ENCODE assay signal across 9 mouse cellular contexts in genomic region chr11:95389006-95389405, GRCm38 (mm10). TPM values are rescaled to one million over a fixed set of nuclear protein-coding genes. Genes with fewer than 3 reads are reported as not detected.
DNase-seq lines count a peak whose midpoint lies in the region; TF ChIP-seq lines count a peak whose summit lies in the region.
"Had no signal": no experiment of that assay in that cellular context is flagged by ENCODE, and none has a peak within 500 bp of the region (broad histone marks: within the 10 kb centered on the region; RNA-seq: fewer than 3 reads in every experiment).

No protein-coding gene starts in this region.

- TF ChIP-seq CTCF in left cerebral cortex, adult 2 months (IDR thresholded peaks at IDR 0.05) = peak; percentile 55
- peak; percentile 13 to 47 (median 30); a peak in 5 of 6 replicates for TF ChIP-seq CTCF in MEL (IDR thresholded peaks at IDR 0.05 in 2 of 3, conservative IDR thresholded peaks at IDR 0.05 in 1 of 3; ENCODE audit: control insufficient read depth in 1 of 3, insufficient read depth in 1 of 3, low read depth in 2 of 3, low read length in 3 of 3, poor library complexity in 1 of 3, severe bottlenecking in 1 of 3)

- peak in 1 of 2 experiments; percentile 22; a peak in 1 of 4 replicates for TF ChIP-seq POLR2A in MEL (IDR thresholded peaks at IDR 0.05; ENCODE audit: control insufficient read depth in 1 of 2, insufficient read depth in 1 of 2, low read depth in 1 of 2, low read length in 2 of 2, poor library complexity in 1 of 2)

- H3K9ac ChIP-seq in MEL (ENCODE audit: control insufficient read depth, low read depth, low read length, poor library complexity, severe bottlenecking) = no peak overlapping the region

- H3K79me2 ChIP-seq in MEL (ENCODE audit: control insufficient read depth, insufficient read depth, low read length, poor library complexity) = peaks cover 14% of the 10 kb centered on the region

- H3K4me1 ChIP-seq in MEL (ENCODE audit: control insufficient read depth in 1 of 2, insufficient read depth in 2 of 2, low read length in 2 of 2) = peaks cover 4 to 8% of the 10 kb centered on the region in 2 experiments; a peak in 3 of 4 replicates

- H3K36me3 ChIP-seq in MEL (ENCODE audit: control insufficient read depth in 1 of 2, insufficient read depth in 2 of 2, low read length in 2 of 2) = peaks cover 2 to 10% of the 10 kb centered on the region in 2 experiments

- TF ChIP-seq EP300 in MEL (IDR thresholded peaks at IDR 0.05; ENCODE audit: low read depth in 1 of 2, low read length in 2 of 2) = no peak

- no peaks in the 10 kb centered on the region for H3K27me3 ChIP-seq in MEL (ENCODE audit: control insufficient read depth in 1 of 2, insufficient read depth in 2 of 2, low read length in 2 of 2)

- H3K4me3 ChIP-seq in left cerebral cortex, adult 2 months = no peak overlapping the region
- no peak overlapping the region for H3K4me3 ChIP-seq in MEL (ENCODE audit: control insufficient read depth in 1 of 2, insufficient read depth in 1 of 2, low read depth in 2 of 2, low read length in 2 of 2)

- no peaks in the 10 kb centered on the region for H3K9me3 ChIP-seq in MEL (replicated peaks; ENCODE audit: insufficient read depth, low read length)

- TF ChIP-seq RAD21 in MEL (IDR thresholded peaks at IDR 0.05; ENCODE audit: low read depth, low read length) = peak; percentile 5

- intact Hi-C loops in left cerebral cortex, adult 2 months (cut with DNase I) = loop anchor here (10.0 kb wide), 1 partner anchor 256 kb away; no protein-coding TSS in a partner anchor
- intact Hi-C loops in left cerebral cortex, postnatal 14 days (cut with DNase I) = loop anchor here (10.0 kb wide), 1 partner anchor 274 kb away; no protein-coding TSS in a partner anchor

- peak; percentile 33 for DNase-seq in embryo, embryonic 10.5 days (ENCODE audit: low spot score)
- DNase-seq in embryo, embryonic 9.5 days (ENCODE audit: extremely low spot score) = no peak
- DNase-seq in left cerebral cortex, adult 2 months (ENCODE audit: extremely low spot score in 1 of 2, low spot score in 2 of 2) = no peak
- no peak for DNase-seq in left cerebral cortex, postnatal 14 days (ENCODE audit: low spot score in 2 of 2)
- peak; percentile 31 for DNase-seq in MEL (ENCODE audit: low read depth, low spot score)
- DNase-seq in kidney, postnatal 10 days = peak; percentile 33
- DNase-seq in testis, postnatal 14 days (ENCODE audit: low spot score) = no peak
- no peak for DNase-seq in ovary, postnatal 36 days (ENCODE audit: low spot score)
- DNase-seq: lung, postnatal 4 days had no signal

- no peak overlapping the region for H3K27ac ChIP-seq in left cerebral cortex, adult 2 months
- no peak overlapping the region for H3K27ac ChIP-seq in MEL (ENCODE audit: control insufficient read depth, low read depth, low read length)

TF ChIP-seq in MEL, 35 proteins besides CTCF, POLR2A, EP300 and RAD21:
- no peak for TF ChIP-seq CHD2 (IDR thresholded peaks at IDR 0.05; ENCODE audit: low read length)
- TF ChIP-seq TAL1 (IDR thresholded peaks at IDR 0.05; ENCODE audit: low read length) = no peak
- TF ChIP-seq SMC3 (IDR thresholded peaks at IDR 0.05; ENCODE audit: low read depth, low read length) = peak; percentile 48
- TF ChIP-seq JUND (IDR thresholded peaks at IDR 0.05; ENCODE audit: low read depth, low read length) = no peak
TF ChIP-seq in MEL: peak in this region for 1.

RNA-seq across cellular contexts. Expression of gene Slc35b1, which starts 4.5 kb away (rescaled TPM):
- total RNA-seq in left cerebral cortex, adult 2 months (2021) = 10 to 100 TPM; 55.8 to 61.9 TPM
- 10 to 100 TPM; 72.8 to 78.9 TPM for total RNA-seq in left cerebral cortex, postnatal 14 days (2021)
- 51.8 and 59.1 TPM in 2 replicates for total RNA-seq in MEL (2012; rRNA removed)
- 10 to 100 TPM in 1 of 2 experiments, not detected in 1; 82.4 TPM for polyA plus RNA-seq in MEL (2012; ENCODE audit: insufficient read depth in 1 of 2, insufficient read length in 2 of 2, low read depth in 1 of 2, low replicate concordance in 2 of 2, missing spikeins in 1 of 2)

RNA-seq across cellular contexts. Expression of gene Spop, which starts 24.9 kb away (rescaled TPM):
- total RNA-seq in left cerebral cortex, adult 2 months (2021) = 100 to 1,000 TPM; 178 to 187 TPM
- total RNA-seq in left cerebral cortex, postnatal 14 days (2021) = 100 to 1,000 TPM; 156 to 160 TPM
- total RNA-seq in MEL (2012; rRNA removed) = 41.5 and 45.7 TPM in 2 replicates
- polyA plus RNA-seq in MEL (2012; ENCODE audit: insufficient read depth in 1 of 2, insufficient read length in 2 of 2, low read depth in 1 of 2, low replicate concordance in 2 of 2, missing spikeins in 1 of 2) = 10 to 100 TPM in 1 of 2 experiments, not detected in 1; 84.0 TPM

RNA-seq across cellular contexts. Expression of gene Fam117a, which starts 52.2 kb away (rescaled TPM):
- 1 to 10 TPM; 3.0 to 3.6 TPM for total RNA-seq in left cerebral cortex, adult 2 months (2021)
- 1 to 10 TPM; 2.1 to 4.0 TPM for total RNA-seq in left cerebral cortex, postnatal 14 days (2021)
- 37.1 and 49.9 TPM in 2 replicates for total RNA-seq in MEL (2012; rRNA removed)
- polyA plus RNA-seq in MEL (2012; ENCODE audit: insufficient read depth in 1 of 2, insufficient read length in 2 of 2, low read depth in 1 of 2, low replicate concordance in 2 of 2, missing spikeins in 1 of 2) = 100 to 1,000 TPM in 1 of 2 experiments, not detected in 1; 116 TPM

Comparison
In these comparisons a context has a peak if more than half of its experiments do, and no peak if none do; other contexts are left out.
1. DNase-seq: peak in embryo, embryonic 10.5 days (single experiment), MEL (single experiment) and kidney, postnatal 10 days (single experiment); none in embryo, embryonic 9.5 days (single experiment), left cerebral cortex, adult 2 months (0 of 2), left cerebral cortex, postnatal 14 days (0 of 2), testis, postnatal 14 days (single experiment) and ovary, postnatal 36 days (single experiment).